ENCODE assay signal across 33 mouse cellular contexts in the genomic region with DNA sequence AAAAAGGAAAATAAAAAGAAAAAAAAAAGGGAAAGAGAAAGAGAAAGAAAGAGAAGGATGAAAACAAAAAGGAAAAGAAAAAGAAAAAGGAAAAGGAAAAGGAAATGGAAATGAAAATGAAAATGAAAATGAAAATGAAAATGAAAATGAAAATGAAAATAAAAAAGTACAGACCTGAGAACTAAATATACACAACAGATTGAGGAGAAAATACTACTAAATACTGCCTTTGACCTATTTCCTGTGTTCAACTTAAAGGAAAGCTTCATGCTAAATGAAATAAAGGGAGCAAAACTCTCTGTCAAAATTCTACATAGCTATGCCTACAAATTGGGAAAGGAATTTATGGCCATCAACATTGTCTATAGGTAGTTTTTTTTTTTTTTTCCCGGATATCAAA. TPM values are rescaled to one million over a fixed set of nuclear protein-coding genes. Genes with fewer than 3 reads are reported as not detected.
"Had no signal": no experiment of that assay in that cellular context is flagged by ENCODE, and none has a peak within 500 bp of the region (broad histone marks: within the 10 kb centered on the region; RNA-seq: fewer than 3 reads in every experiment).

No protein-coding gene starts in this region.

- H3K4me3 ChIP-seq: embryonic facial prominence, embryonic 10.5 days; embryonic facial prominence, embryonic 12.5 days; embryonic facial prominence, embryonic 13.5 days; embryonic facial prominence, embryonic 15.5 days; erythroblast, embryonic 14.5 days; forebrain, embryonic 10.5 days; forebrain, embryonic 12.5 days; forebrain, embryonic 15.5 days; gastrocnemius, adult 2 months; heart, adult 2 months had no signal

- H3K27me3 ChIP-seq: embryonic facial prominence, embryonic 12.5 days; embryonic facial prominence, embryonic 13.5 days; embryonic facial prominence, embryonic 15.5 days; forebrain, embryonic 12.5 days; forebrain, embryonic 15.5 days had no signal

- H3K36me3 ChIP-seq: embryonic facial prominence, embryonic 10.5 days; embryonic facial prominence, embryonic 12.5 days; embryonic facial prominence, embryonic 13.5 days; embryonic facial prominence, embryonic 15.5 days; forebrain, embryonic 10.5 days; forebrain, embryonic 12.5 days; forebrain, embryonic 15.5 days had no signal

- ATAC-seq: forebrain, embryonic 14.5 days; forebrain, embryonic 15.5 days; forebrain, embryonic 16.5 days; forebrain, postnatal 0 days had no signal

- H3K9ac ChIP-seq: embryonic facial prominence, embryonic 12.5 days; embryonic facial prominence, embryonic 13.5 days; embryonic facial prominence, embryonic 15.5 days; forebrain, embryonic 12.5 days; forebrain, embryonic 15.5 days; forebrain, postnatal 0 days had no signal

- H3K4me1 ChIP-seq: embryonic facial prominence, embryonic 10.5 days; embryonic facial prominence, embryonic 12.5 days; embryonic facial prominence, embryonic 13.5 days; embryonic facial prominence, embryonic 15.5 days; forebrain, embryonic 10.5 days; forebrain, embryonic 12.5 days; forebrain, embryonic 15.5 days had no signal

- H3K27ac ChIP-seq: embryonic facial prominence, embryonic 10.5 days; embryonic facial prominence, embryonic 12.5 days; embryonic facial prominence, embryonic 13.5 days; embryonic facial prominence, embryonic 15.5 days; forebrain, embryonic 10.5 days; forebrain, embryonic 12.5 days; forebrain, embryonic 15.5 days; gastrocnemius, adult 2 months; heart, adult 2 months had no signal

- H3K4me2 ChIP-seq: embryonic facial prominence, embryonic 12.5 days; embryonic facial prominence, embryonic 13.5 days; embryonic facial prominence, embryonic 15.5 days; forebrain, embryonic 12.5 days; forebrain, embryonic 15.5 days had no signal

- H3K9me3 ChIP-seq: embryonic facial prominence, embryonic 15.5 days had no signal

- DNase-seq: cerebellum, adult 8-10 months; cerebellum, adult 9-10 months; cerebellum, adult 9-11 months; cerebellum, postnatal 10 days; cerebellum, postnatal 14 days; cerebellum, postnatal 25 days; cerebellum, postnatal 36 days; embryo, embryonic 11 days; forebrain, postnatal 0 days; gastrocnemius, adult 2 months; gastrocnemius, postnatal 10 days; gastrocnemius, postnatal 14 days; gastrocnemius, postnatal 25 days; gastrocnemius, postnatal 36 days; heart, adult 11 months; heart, adult 18-20 months; heart, adult 2 months had no signal

RNA-seq across cellular contexts. Expression of a gene that starts 16.1 kb away (rescaled TPM):
- polyA plus RNA-seq: cortical plate, adult 2 months; embryonic facial prominence, embryonic 10.5 days; embryonic facial prominence, embryonic 11.5 days; embryonic facial prominence, embryonic 12.5 days; embryonic facial prominence, embryonic 13.5 days; embryonic facial prominence, embryonic 14.5 days; embryonic facial prominence, embryonic 15.5 days; erythroblast, embryonic 14.5 days; forebrain, embryonic 10.5 days; forebrain, embryonic 11.5 days; forebrain, embryonic 12.5 days; forebrain, embryonic 14.5 days; forebrain, embryonic 15.5 days; forebrain, embryonic 16.5 days; forebrain, postnatal 0 days; frontal cortex, adult 2 months; gonadal fat pad, adult 2 months; heart, adult 2 months had no signal
